Mouse (Mus musculus) G1E (cell line): ENCODE results near the gene Tekt4.

Experiments used
- CTCF ChIP-seq: IDR thresholded peaks from 2 replicates; pipeline ENCODE4 v1.5.1; 2012; ENCODE audit warnings: low read depth, low read length, inconsistent platforms, mixed read lengths
- POLR2AphosphoS5 ChIP-seq: IDR thresholded peaks from 2 replicates; pipeline ENCODE4 v1.6.1; 2012; ENCODE audit warnings: low read depth, low read length, inconsistent platforms; ENCODE audit not compliant: insufficient replicate concordance

GRCm38 (mm10) chr17:25480820-25481219 lies 26.4 kb downstream of the Tekt4 start:
- TF ChIP-seq CTCF: no peak
- no peak for TF ChIP-seq POLR2AphosphoS5
